Mouse (Mus musculus) midbrain, embryonic 16.5 days (tissue): ENCODE data around the gene Rccd1. TPM values are rescaled to one million over a fixed set of nuclear protein-coding genes. Genes with fewer than 3 reads are reported as not detected.

Experiments
- ATAC-seq: fragments of 200-750 bp; cut with Nextera tagmentation; 2 replicates; pipeline ENCODE4 v1.8.0; 2017; ENCODE audit warnings: moderate TSS enrichment
- H3K27ac ChIP-seq: fragments of 300-500 bp; sonication (generic); 2 replicates; pipeline ENCODE4 v1.5.1; 2014; ENCODE audit warnings: mild to moderate bottlenecking, low read length, mixed read lengths
- H3K27me3 ChIP-seq: fragments of 300-500 bp; sonication (generic); 2 replicates; pipeline ENCODE4 v1.6.1; 2014; ENCODE audit warnings: low read depth, low read length, mixed read lengths; ENCODE audit not compliant: control insufficient read depth, insufficient read depth
- H3K36me3 ChIP-seq: fragments of 300-500 bp; sonication (generic); 2 replicates; pipeline ENCODE4 v1.6.1; 2014; ENCODE audit warnings: mild to moderate bottlenecking, low read length, moderate library complexity, mixed read lengths; ENCODE audit not compliant: control insufficient read depth, insufficient read depth
- H3K4me1 ChIP-seq: fragments of 300-500 bp; sonication (generic); 2 replicates; pipeline ENCODE4 v1.6.1; 2014; ENCODE audit warnings: mild to moderate bottlenecking, low read length, mixed read lengths; ENCODE audit not compliant: control insufficient read depth, insufficient read depth
- H3K4me2 ChIP-seq: fragments of 300-500 bp; sonication (generic); 2 replicates; pipeline ENCODE4 v1.6.1; 2014; ENCODE audit warnings: mild to moderate bottlenecking, low read length, mixed read lengths
- H3K4me3 ChIP-seq: fragments of 300-500 bp; sonication (generic); 2 replicates; pipeline ENCODE4 v1.5.1; 2014; ENCODE audit warnings: low read depth, mild to moderate bottlenecking, low read length, moderate library complexity, mixed read lengths
- H3K9ac ChIP-seq: fragments of 300-500 bp; sonication (generic); 2 replicates; pipeline ENCODE4 v1.6.1; 2014; ENCODE audit warnings: low read depth, low read length, mixed read lengths
- H3K9me3 ChIP-seq: fragments of 300-500 bp; sonication (generic); replicated peaks from 2 replicates; pipeline ENCODE4 v1.6.1; 2014; ENCODE audit warnings: mild to moderate bottlenecking, low read length, mixed read lengths; ENCODE audit not compliant: control insufficient read depth, poor library complexity, severe bottlenecking
- WGBS: fragments of 180-500 bp; shearing (Covaris S2); extraction: QIAGEN DNeasy Blood & Tissue Kit; methylation state at CpG from one replicate; pipeline ENCODE4 v1.1.7; 2014; 5-methylcytosine and 5-hydroxymethylcytosine counted together
- polyA plus RNA-seq: library from polyadenylated mRNA; unstranded; fragments of >200 nt; fragmentation: Nextera tagmentation; extraction: Ambion mirVana; gene quantifications from 2 replicates; pipeline ENCODE4 v1.2.1, GENCODE M21; 2015

Rccd1 gene
- polyA plus RNA-seq, 1 experiment from 2014 or later: 10.7 TPM

DNA sequence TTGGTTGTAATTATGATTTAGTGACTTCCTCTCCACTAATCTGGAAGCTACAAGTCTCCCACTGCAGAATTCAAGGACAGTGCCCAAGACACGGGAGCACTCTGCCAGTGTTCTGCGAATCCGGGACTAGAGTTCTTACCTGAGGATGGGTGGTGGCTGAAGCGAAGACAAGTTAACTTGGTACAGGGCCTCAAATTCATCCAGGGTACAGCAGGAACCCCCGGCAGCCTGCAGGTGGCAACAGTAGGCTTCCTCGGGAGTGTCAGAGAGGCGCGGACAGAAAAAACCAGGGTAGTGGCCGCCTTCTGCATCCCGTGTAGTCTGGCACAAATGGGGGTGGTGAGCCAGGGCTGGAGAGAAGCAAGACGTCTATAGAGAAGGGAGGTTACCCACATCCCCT lies 16.5 kb upstream of the Rccd1 start, which contains the start of gene Unc45a:
Gene Unc45a (minus strand): TSS at position 213 of the 400 bp plus-strand sequence.
- peaks cover 48% of the 10 kb centered on the region for H3K4me1 ChIP-seq
- peak; percentile 43 for ATAC-seq
- under 1% methylated on average over 11 of the region's 11 CpGs for WGBS

DNA sequence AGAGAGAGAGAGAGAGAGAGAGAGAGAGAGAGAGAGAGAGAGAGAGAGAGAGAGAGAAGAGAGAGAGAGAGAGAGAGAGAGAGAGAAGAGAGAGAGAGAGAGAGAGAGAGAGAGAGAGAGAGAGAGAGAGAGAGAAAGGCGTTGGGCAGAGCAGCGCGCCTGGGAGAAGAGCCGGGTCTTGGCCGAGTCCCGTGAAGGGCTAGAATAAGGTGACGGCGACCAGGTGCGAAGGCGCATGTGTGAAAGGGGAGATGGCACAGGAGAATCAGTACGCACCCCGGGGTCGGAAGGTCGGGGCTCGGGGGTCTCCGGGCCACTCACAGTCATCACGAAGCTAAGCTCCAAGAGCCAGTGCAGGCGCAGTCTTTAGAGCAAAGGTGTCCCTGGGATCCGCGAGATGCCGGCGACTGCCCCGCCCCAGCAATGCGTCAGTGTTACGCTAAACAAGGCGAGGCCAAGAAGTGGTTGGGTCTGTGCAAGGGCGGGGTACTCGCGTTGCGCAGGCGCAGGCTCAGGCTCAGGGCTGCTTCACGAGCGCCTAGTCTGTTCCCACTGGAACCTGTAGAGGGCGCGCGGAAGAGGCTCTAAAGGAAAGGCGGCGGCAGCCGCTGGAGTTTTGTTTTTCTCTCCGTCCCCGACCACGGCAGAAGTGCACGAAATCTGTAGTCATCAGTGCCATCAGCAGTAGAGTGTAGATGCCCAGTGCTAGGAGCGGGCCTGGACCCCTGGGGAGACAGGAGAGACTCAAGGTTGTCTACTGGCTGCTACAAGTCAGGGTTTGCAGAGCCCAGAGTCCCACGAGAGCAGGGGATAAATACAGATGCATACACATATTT lies 15.8 kb upstream of the Rccd1 start:
- H3K9ac ChIP-seq: peak overlapping the region; percentile 62
- H3K4me1 ChIP-seq: peaks cover 48% of the 10 kb centered on the region
- ATAC-seq: peak; percentile 97
- peak overlapping the region; percentile 93 for H3K4me2 ChIP-seq
- H3K36me3 ChIP-seq: peaks cover 16% of the 10 kb centered on the region
- H3K4me3 ChIP-seq: peak overlapping the region; percentile 49
- H3K27ac ChIP-seq: peak overlapping the region; percentile 85
- no peaks in the 10 kb centered on the region for H3K9me3 ChIP-seq
- under 1% methylated on average over 45 of the region's 45 CpGs for WGBS
- H3K27me3 ChIP-seq: no peaks in the 10 kb centered on the region

More for the DNA sequence above, 16.5 kb upstream of the Rccd1 start, which contains the start of gene Unc45a:
- Histone ChIP-seq H3K27me3 (no peaks in the 10 kb centered on the region), H3K4me2 (peak within 1 kb of the TSS; percentile 93), H3K4me3 (peak within 1 kb of the TSS; percentile 49), H3K36me3 (peaks cover 10% of the 10 kb centered on the region), H3K9ac (peak within 1 kb of the TSS; percentile 62), H3K9me3 (no peaks in the 10 kb centered on the region), H3K27ac (peak within 1 kb of the TSS; percentile 85)

DNA sequence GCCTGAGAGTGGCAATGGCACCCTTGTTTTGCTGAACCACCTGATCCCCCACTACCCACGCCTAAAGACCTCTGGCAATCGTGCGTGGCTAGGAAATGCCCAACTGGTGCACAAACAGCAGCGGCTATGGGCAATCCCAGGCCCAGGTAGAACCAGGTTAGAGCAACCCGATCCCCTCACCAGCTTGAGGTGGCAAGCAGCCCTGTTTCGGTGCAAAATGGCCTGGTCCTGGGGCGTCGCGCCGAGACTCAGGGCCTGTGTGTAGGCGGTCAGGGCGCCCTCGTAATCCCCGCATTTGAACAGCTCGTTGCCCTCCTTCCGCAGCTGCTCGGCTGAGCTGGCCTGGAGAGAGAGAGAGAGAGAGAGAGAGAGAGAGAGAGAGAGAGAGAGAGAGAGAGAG lies 15.1 kb upstream of the Rccd1 start:
- Histone ChIP-seq H3K4me3 (peak overlapping the region; percentile 49), H3K4me1 (peaks cover 48% of the 10 kb centered on the region)
- ATAC-seq: 0 out of 2 replicates have a peak, but pooled peaks have one; percentile 6

GRCm38 (mm10) chr7:80336932-80337331 lies 12.7 kb upstream of the Rccd1 start:
- WGBS: 91% methylated on average over 3 of the region's 3 CpGs
- H3K4me2 ChIP-seq: no peak overlapping the region

More for the DNA sequence above, 15.1 kb upstream of the Rccd1 start:
- H3K9ac ChIP-seq: peak overlapping the region; percentile 87
- no peaks in the 10 kb centered on the region for H3K9me3 ChIP-seq
- WGBS: 4% methylated on average over 17 of the region's 17 CpGs
- peak overlapping the region; percentile 93 for H3K4me2 ChIP-seq
- H3K36me3 ChIP-seq: peaks cover 22% of the 10 kb centered on the region
- no peaks in the 10 kb centered on the region for H3K27me3 ChIP-seq
- H3K27ac ChIP-seq: peak overlapping the region; percentile 88

DNA sequence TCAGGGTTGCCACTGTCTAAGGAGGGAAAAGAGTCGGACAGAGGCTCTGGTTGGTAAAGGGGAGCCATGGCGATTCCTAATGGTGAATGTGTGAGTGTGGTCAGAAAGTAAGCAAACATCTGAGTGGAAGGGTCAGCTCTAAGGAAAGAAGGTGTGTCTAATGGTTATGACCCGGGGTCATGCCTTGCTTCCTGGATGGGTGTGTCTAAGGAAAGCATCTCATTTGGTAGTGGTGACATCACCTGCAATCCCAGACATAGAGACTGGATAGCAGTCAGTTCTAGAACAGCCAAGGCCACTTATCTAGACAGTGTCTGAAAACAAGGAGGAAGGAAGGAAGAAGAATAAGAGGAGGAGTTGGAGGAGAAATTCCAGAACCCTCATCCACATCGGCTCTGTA lies 10.6 kb upstream of the Rccd1 start:
- Histone ChIP-seq H3K9ac (no peak overlapping the region), H3K4me1 (peaks cover 18% of the 10 kb centered on the region), H3K36me3 (peaks cover 57% of the 10 kb centered on the region), H3K27me3 (no peaks in the 10 kb centered on the region), H3K4me3 (no peak overlapping the region), H3K27ac (no peak overlapping the region), H3K9me3 (no peaks in the 10 kb centered on the region), H3K4me2 (no peak overlapping the region)
- WGBS: 94% methylated on average over 4 of the region's 4 CpGs
- ATAC-seq: no peak

More at GRCm38 (mm10) chr7:80336932-80337331, 12.7 kb upstream of the Rccd1 start:
- H3K36me3 ChIP-seq: peaks cover 43% of the 10 kb centered on the region
- no peak overlapping the region for H3K4me3 ChIP-seq
- no peaks in the 10 kb centered on the region for H3K27me3 ChIP-seq
- no peaks in the 10 kb centered on the region for H3K9me3 ChIP-seq
- H3K9ac ChIP-seq: no peak overlapping the region
- no peak for ATAC-seq
- peaks cover 33% of the 10 kb centered on the region for H3K4me1 ChIP-seq
- no peak overlapping the region for H3K27ac ChIP-seq

GRCm38 (mm10) chr7:80331433-80331832 lies 7.2 kb upstream of the Rccd1 start:
- Histone ChIP-seq H3K36me3 (peaks cover 82% of the 10 kb centered on the region), H3K9me3 (no peaks in the 10 kb centered on the region), H3K27ac (no peak overlapping the region), H3K4me2 (no peak overlapping the region), H3K4me3 (no peak overlapping the region), H3K27me3 (no peaks in the 10 kb centered on the region), H3K4me1 (no peaks in the 10 kb centered on the region), H3K9ac (no peak overlapping the region)
- 94% methylated on average over 19 of the region's 19 CpGs for WGBS
- ATAC-seq: no peak

DNA sequence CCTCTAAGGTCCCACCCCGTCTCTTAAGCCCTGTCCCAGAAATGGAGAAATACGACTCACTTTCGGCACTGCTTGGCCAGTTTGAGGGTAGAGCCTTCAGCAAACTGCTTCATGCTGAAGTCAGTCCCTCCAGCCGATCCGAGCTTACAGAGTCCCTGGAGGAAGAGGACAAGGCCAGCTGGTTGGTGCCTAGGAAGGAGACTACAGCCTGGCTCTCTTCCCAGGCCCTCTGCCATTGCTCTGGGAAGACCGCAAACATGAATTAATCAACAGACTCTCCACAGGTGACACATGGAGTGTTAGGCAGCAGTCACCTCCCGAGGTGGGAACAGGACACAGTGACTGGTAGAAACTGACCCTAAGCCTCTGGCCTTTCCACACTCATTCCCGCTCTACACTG lies 6.0 kb upstream of the Rccd1 start:
- peaks cover 83% of the 10 kb centered on the region for H3K36me3 ChIP-seq
- no peaks in the 10 kb centered on the region for H3K9me3 ChIP-seq
- H3K4me1 ChIP-seq: no peaks in the 10 kb centered on the region
- ATAC-seq: no peak
- 90% methylated on average over 8 of the region's 8 CpGs for WGBS
- no peak overlapping the region for H3K27ac ChIP-seq
- H3K4me3 ChIP-seq: no peak overlapping the region
- H3K27me3 ChIP-seq: no peaks in the 10 kb centered on the region
- no peak overlapping the region for H3K9ac ChIP-seq
- H3K4me2 ChIP-seq: no peak overlapping the region

GRCm38 (mm10) chr7:80326076-80326475 lies 1.8 kb upstream of the Rccd1 start:
- Histone ChIP-seq H3K4me2 (no peak overlapping the region), H3K4me1 (peaks cover 13% of the 10 kb centered on the region), H3K36me3 (peaks cover 47% of the 10 kb centered on the region), H3K27me3 (no peaks in the 10 kb centered on the region), H3K27ac (no peak overlapping the region), H3K9me3 (no peaks in the 10 kb centered on the region), H3K9ac (no peak overlapping the region), H3K4me3 (no peak overlapping the region)
- 97% methylated on average over 19 of the region's 19 CpGs for WGBS
- ATAC-seq: no peak

GRCm38 (mm10) chr7:80325292-80325868 lies 1.1 kb upstream of the Rccd1 start:
- Histone ChIP-seq H3K9ac (no peak overlapping the region), H3K36me3 (peaks cover 45% of the 10 kb centered on the region), H3K9me3 (no peaks in the 10 kb centered on the region), H3K27ac (no peak overlapping the region; the same call in 1 of the 2 replicates), H3K4me3 (no peak overlapping the region), H3K4me1 (peaks cover 13% of the 10 kb centered on the region), H3K4me2 (no peak overlapping the region), H3K27me3 (no peaks in the 10 kb centered on the region)
- ATAC-seq: no peak
- 96% methylated on average over 16 of the region's 16 CpGs for WGBS
